Mouse (Mus musculus) cerebellum, postnatal 10 days (tissue): ENCODE results near the gene Tbc1d16.
"Not testable (repeated sequence)": the region's sequence is repeated elsewhere in the genome, so short reads cannot be mapped to it uniquely, and the experiment has no call there.

ENCODE experiments used
- DNase-seq, 2 experiments: peaks; one replicate each; pipeline ENCODE4 v3.0.0; 2021; ENCODE audit warnings: mixed read lengths in 2 of 2

Tbc1d16 gene

DNA sequence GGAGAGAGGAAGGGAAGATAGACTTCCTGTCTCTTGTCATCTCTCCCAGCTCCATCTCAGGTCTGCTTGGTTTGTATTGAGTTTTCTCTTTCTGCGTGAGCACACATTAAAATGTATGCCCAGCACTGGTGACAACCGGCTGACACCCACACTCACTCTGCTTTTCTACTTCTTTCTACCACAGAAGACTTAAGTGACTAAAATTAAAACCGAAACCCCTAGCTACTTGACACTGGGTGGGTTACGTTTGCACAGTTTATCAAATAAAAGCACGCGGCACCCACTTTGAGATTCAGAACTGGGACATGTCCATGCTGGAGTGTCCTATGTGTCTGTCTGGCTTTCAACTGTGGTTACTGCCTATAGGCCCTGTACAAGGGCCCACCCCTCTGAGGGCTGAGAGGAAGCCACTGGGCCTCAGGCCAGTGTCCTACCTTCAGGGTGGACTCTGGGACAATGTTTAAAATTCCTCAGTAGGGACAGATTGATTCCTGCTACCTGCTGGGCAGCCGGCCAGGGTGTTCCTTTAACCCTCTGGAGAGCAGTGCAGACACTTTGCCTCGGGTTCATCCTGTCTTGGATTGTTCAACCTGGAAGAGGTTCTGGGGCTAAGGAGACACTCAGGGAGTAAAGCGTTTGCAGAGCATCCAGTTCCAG lies 118.8 kb downstream of the Tbc1d16 start:
- peak in 1 of 2 experiments; percentile 10 for DNase-seq

DNA sequence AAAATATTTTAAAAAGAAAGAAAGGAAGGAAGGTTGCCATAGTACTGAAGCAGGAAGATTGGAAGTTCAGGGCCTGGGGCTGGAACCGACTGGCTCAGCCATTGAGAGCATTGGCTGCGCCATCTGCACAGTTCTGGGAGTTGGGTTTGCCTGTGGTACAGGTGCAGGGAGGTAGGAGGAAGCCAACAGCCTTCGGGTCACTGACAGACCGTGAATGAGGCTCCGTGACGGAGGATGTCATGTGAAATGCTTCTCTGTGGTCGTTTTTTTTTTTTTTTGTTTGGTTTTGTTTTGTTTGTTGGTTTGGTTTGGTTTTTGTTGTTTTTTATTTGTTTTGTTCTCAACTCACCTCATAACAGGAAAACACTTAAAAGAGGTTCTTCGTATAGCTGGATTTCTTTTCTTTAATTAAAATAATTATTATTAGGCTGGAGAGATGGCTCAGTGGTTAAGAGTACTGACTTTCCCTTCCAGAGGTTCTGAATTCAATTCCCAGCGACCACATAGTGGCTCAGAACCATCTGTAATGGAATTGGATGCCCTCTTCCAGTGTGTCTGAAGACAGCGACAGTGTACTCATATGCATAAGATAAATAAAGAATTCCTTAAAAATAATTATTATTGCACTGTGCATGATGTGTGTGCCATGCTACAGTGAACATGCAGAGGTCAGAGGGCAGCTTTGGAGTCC lies 119.6 kb downstream of the Tbc1d16 start:
- peak in 1 of 2 experiments; percentile 61 for DNase-seq

DNA sequence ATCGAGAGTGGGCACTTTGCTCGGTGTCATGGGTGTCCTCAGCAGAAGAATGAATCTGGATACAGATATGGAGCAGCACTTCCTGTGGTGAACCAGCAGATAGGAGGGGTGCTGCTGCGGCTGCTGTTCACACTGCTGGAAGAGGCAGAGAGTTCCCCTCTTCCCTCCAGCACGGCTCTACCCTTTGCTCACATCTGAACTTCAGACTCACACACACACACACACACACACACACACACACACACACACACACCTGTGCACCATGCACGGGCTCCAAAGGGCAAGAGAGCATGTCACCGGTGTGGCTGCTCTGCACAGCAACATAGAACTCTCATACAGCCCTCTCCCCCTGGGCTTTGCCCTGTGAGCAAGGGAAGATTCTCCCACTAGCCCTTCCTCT lies 122.0 kb downstream of the Tbc1d16 start:
- DNase-seq = no peak

DNA sequence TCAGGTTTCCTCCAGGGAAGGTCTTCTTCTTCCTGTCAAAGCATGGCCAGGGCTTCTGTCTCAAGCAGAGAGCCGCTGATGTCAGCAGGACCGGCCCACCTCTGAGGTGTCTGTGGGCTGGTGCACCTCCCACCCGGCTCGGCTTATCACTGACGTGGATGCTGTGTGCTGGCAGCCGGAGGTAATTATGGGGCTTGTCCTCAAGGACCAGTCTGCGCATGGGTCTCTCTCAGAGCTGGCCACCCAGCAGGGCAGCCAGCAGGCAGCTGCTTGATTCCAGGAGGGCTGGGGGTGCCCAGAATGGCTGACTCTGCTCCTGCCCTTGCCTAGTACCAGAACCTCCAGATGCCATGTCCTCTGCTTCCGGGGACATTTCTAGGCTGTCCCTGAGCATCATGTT lies 122.6 kb downstream of the Tbc1d16 start:
- DNase-seq = peak in 1 of 2 experiments; percentile 32

DNA sequence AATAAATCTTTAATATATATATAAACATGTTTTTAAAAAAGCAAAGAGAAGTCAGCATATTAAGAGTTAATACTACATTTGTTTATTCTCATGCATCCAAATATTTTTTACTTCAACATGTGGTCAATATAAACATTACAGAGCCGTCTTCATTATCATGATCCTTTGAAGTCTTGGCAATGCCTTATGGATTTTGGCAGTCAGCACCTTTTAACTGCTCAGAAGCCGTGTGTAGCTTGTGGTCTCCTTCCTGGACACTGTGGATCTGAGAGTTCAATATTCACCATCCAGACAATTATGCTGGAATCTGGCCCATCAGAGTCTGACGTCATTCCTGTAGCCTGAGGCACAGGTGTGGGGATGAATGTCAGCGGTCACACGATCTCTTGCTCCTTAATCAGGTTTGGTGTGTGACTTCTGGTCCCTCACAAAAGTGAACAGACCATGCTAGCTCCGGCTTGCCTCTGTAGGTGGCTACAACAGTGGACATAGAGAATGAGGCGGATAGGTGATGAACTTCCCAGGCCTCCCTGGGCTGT lies 123.2 kb downstream of the Tbc1d16 start:
- peak; percentile 60 to 70 for DNase-seq

DNA sequence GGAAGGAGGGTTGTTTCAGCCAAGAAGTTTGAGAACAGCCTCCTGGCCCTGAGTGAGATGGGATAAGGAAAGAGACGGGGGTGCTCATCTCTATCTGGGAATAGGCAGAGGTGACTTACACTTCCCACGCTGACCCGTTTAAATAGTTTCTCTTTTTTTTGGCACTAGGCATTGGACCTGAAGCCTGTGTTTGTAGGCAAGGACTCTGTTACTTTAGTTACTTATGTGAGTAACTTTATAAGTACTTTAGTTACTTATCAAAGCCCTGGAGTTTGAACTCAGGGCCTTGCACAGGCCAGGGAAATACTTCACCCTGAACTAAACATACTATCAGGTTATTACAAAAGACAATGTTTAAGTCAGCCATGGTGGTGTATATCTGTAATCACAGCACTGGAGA lies 124.3 kb downstream of the Tbc1d16 start:
- DNase-seq = no peak

DNA sequence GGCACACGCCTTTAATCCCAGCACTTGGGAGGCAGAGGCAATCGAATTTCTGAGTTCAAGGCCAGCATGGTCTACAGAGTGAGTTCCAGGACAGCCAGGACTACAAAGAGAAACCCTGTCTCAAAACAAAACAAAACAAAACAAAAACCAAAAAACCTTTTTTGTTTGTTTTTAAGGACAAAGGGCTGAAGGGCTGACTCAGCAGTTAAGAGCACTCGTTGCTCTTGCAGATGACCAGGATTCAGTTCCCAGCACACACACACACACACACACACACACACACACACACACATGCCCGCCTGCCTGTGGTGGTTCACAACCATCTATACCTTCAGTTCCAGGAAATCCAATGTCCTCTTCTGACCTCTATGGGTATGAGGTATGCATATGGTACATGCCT lies 127.9 kb downstream of the Tbc1d16 start:
- not testable (repeated sequence) for DNase-seq

DNA sequence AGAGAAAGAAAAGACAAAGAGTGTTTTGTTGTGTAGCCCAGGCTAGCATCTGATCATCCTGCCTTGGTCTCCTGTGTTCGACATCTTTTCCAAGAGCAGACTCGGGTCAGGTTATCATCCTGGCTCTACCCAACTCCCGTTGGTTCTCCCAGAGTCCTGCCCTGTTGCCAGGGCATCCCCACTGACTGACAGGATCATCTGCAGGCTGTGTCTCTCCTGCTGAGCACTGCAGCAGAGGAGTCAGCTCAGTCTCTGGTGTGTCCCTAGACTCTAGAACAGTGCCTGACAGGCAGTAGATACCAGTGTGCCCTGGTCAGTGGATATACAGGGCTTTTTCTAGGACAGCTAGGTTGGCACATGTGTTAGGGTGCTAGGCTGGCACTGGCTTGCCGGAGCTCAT lies 130.1 kb downstream of the Tbc1d16 start:
- DNase-seq = no peak

DNA sequence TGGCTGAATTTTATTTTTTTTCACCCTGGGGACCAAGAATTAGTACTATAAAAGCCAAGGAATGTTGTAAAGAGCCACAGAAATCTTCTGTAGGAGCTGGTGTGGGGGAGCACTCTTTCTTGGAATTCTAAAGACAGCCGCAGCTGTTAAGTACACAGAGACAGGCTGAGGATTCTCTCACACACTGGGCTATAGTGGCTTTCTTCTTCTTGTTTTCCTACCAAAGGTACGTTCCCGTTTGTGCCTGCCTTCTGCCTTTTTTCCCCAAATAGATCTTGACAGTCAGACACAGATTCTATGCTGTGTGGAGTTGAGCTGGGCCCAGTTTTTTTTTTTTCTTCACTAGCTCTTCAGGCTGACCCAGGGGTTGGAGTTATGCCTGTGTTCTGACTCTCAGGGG lies 132.9 kb downstream of the Tbc1d16 start:
- no peak for DNase-seq

DNA sequence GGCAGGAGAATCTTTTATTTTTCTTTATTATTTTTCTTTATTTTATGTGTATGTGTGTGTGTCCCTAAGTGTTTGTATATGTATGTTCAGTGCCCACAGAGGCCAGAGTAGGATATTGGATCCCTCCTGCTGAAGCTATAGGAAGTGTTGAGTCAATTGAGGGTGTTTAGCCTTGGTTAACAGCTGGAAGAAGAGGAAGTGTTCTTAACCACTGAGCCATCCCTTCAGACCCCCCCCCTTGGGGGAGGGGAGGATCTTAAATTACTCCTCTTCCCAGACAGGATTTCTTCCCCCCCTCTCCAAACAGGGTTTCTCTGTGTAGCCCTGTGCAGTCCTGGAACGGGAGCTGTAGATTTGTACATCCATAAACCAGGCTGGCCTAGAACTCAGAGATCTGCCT lies 135.0 kb downstream of the Tbc1d16 start:
- no peak for DNase-seq
